Mouse (Mus musculus): Measurements from ENCODE around the gene Masp1. TPM values are rescaled to one million over a fixed set of nuclear protein-coding genes. Genes with fewer than 3 reads are reported as not detected.

Masp1 gene
- total RNA-seq, 1 experiment = 2.8 TPM

DNA sequence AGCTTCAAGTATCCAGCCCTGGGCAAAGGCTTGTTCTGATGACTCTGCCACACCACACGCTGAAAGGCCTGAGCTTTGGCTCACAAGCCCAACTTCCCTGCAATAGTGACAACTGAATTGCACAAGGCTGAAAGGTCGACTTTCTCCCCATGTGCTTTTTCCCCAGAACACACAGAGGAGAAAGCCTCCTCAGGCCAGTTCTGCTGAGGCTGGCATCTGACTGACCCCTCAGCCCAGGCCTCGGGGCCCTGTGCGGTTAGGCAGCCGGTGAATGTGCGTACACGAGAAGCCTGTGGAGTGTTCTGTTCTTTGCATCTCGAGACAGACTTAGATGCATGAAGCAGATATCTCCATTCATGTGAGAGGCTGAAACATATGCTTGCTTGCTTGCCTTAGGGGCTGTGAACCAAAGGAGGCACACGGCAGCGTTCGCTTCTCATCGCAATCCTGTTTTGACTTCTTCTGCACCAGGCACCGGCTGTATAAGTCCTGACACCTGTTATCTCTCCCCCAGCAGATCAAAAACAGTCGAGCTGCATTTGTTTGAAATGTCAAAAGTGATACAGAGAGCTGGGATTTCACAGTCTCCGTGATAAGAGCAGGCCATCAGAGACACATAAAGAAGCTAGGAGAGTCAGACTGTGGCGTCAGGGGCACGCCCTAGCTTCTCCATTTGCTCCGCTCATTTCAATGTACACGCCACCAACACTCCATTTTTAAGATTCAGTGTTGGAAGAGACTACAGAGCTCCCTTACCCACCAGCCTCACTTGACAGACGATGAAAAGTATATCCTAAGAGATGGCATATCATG, 2.7 kb downstream of the Masp1 start:
- Histone ChIP-seq H3K9me3 (ENCODE audit: control insufficient read depth, insufficient read depth, low read depth, low read length) (no peaks in the 10 kb centered on the region), H3K4me3 (ENCODE audit: insufficient read depth in 1 of 2, low read depth in 1 of 2, low read length in 2 of 2, poor library complexity in 1 of 2, severe bottlenecking in 1 of 2) (no peak overlapping the region), H3K27ac (ENCODE audit: insufficient read depth, low read depth, low read length, poor library complexity, severe bottlenecking) (no peak overlapping the region), H3K9ac (ENCODE audit: insufficient read depth, low read depth, low read length, poor library complexity, severe bottlenecking) (no peak overlapping the region), H3K36me3 (ENCODE audit: control insufficient read depth, insufficient read depth, low read length, poor library complexity, severe bottlenecking) (no peaks in the 10 kb centered on the region), H3K4me1 (ENCODE audit: control insufficient read depth in 2 of 2, insufficient read depth in 2 of 2, low read length in 2 of 2, poor library complexity in 1 of 2) (no peaks in the 10 kb centered on the region)
- no peak for TF ChIP-seq CHD2 (IDR thresholded peaks at IDR 0.05; ENCODE audit: low read depth, low read length)
- no peak for TF ChIP-seq HCFC1 (IDR thresholded peaks at IDR 0.05; ENCODE audit: borderline replicate concordance, insufficient read depth, low read length)
- no peak for TF ChIP-seq ZNF384 (IDR thresholded peaks at IDR 0.05; ENCODE audit: low read depth, low read length)
- TF ChIP-seq MAFK (IDR thresholded peaks at IDR 0.05; ENCODE audit: insufficient read depth, low read depth, low read length) = no peak
- TF ChIP-seq ZC3H11A (IDR thresholded peaks at IDR 0.05; ENCODE audit: borderline replicate concordance, low read depth, low read length) = no peak
- in situ Hi-C loops (cut with MboI; ENCODE audit: low sequenced_read_pairs in 2 of 2, unreplicated experiment in 2 of 2) = no loop called here
- no peak for DNase-seq (ENCODE audit: low read depth, low spot score)

DNA sequence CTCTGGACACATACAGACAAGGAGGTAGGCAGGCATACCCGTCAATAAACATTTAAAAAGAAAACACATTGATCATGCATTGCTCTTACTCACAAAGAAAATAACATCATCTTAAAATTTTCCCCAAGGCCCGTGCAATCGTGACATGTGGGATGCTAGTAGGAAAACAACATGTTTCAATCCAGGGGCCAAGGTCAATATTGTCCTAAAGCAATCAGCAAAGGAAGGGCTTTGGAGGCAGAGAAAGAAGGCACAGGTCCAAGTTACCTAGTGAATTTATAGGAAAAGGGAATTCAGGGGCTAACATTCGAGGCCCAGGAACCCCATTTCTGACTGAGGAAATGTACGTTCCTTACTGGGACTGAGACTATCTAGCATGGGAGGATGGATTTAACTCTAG, 3.4 kb downstream of the Masp1 start:
- Histone ChIP-seq H3K9ac (ENCODE audit: insufficient read depth, low read depth, low read length, poor library complexity, severe bottlenecking) (no peak overlapping the region), H3K4me1 (ENCODE audit: control insufficient read depth in 2 of 2, insufficient read depth in 2 of 2, low read length in 2 of 2, poor library complexity in 1 of 2) (no peaks in the 10 kb centered on the region), H3K9me3 (ENCODE audit: control insufficient read depth, insufficient read depth, low read depth, low read length) (no peaks in the 10 kb centered on the region), H3K36me3 (ENCODE audit: control insufficient read depth, insufficient read depth, low read length, poor library complexity, severe bottlenecking) (no peaks in the 10 kb centered on the region), H3K4me3 (ENCODE audit: insufficient read depth in 1 of 2, low read depth in 1 of 2, low read length in 2 of 2, poor library complexity in 1 of 2, severe bottlenecking in 1 of 2) (no peak overlapping the region), H3K27ac (ENCODE audit: insufficient read depth, low read depth, low read length, poor library complexity, severe bottlenecking) (no peak overlapping the region)
- in situ Hi-C loops (cut with MboI; ENCODE audit: low sequenced_read_pairs in 2 of 2, unreplicated experiment in 2 of 2) = no loop called here
- TF ChIP-seq MAFK (IDR thresholded peaks at IDR 0.05; ENCODE audit: insufficient read depth, low read depth, low read length) (no peak), ZC3H11A (IDR thresholded peaks at IDR 0.05; ENCODE audit: borderline replicate concordance, low read depth, low read length) (no peak), CHD2 (IDR thresholded peaks at IDR 0.05; ENCODE audit: low read depth, low read length) (no peak), HCFC1 (IDR thresholded peaks at IDR 0.05; ENCODE audit: borderline replicate concordance, insufficient read depth, low read length) (no peak), ZNF384 (IDR thresholded peaks at IDR 0.05; ENCODE audit: low read depth, low read length) (no peak)
- DNase-seq (ENCODE audit: low read depth, low spot score) = no peak

DNA sequence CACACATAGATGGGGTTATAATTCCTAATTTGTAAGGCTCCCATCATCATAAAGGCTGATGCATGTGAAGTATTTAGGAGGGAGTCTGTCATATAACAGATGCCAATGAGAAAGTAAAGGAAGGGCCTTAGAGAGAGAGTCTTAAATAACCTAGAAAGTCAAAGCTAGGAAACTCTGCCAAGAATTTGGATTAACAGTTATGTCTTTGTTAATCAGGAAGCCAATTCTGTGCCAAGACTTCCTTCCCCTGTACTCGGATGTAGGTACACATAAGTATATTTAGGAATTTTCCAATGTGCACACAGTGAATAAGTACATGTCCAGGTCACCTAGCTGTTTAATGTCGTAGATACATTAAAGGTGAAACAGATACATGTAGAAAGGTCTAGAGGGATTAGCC, 4.0 kb downstream of the Masp1 start:
- H3K9ac ChIP-seq (ENCODE audit: insufficient read depth, low read depth, low read length, poor library complexity, severe bottlenecking) = no peak overlapping the region
- DNase-seq (ENCODE audit: low read depth, low spot score) = no peak
- in situ Hi-C loops (cut with MboI; ENCODE audit: low sequenced_read_pairs in 2 of 2, unreplicated experiment in 2 of 2) = no loop called here
- H3K27ac ChIP-seq (ENCODE audit: insufficient read depth, low read depth, low read length, poor library complexity, severe bottlenecking) = no peak overlapping the region
- no peak overlapping the region for H3K4me3 ChIP-seq (ENCODE audit: insufficient read depth in 1 of 2, low read depth in 1 of 2, low read length in 2 of 2, poor library complexity in 1 of 2, severe bottlenecking in 1 of 2)
- no peak for TF ChIP-seq ZC3H11A (IDR thresholded peaks at IDR 0.05; ENCODE audit: borderline replicate concordance, low read depth, low read length)
- TF ChIP-seq HCFC1 (IDR thresholded peaks at IDR 0.05; ENCODE audit: borderline replicate concordance, insufficient read depth, low read length) = no peak
- no peak for TF ChIP-seq MAFK (IDR thresholded peaks at IDR 0.05; ENCODE audit: insufficient read depth, low read depth, low read length)
- TF ChIP-seq CHD2 (IDR thresholded peaks at IDR 0.05; ENCODE audit: low read depth, low read length) = no peak
- TF ChIP-seq ZNF384 (IDR thresholded peaks at IDR 0.05; ENCODE audit: low read depth, low read length) = no peak
- H3K4me1 ChIP-seq (ENCODE audit: control insufficient read depth in 2 of 2, insufficient read depth in 2 of 2, low read length in 2 of 2, poor library complexity in 1 of 2) = no peaks in the 10 kb centered on the region
- H3K36me3 ChIP-seq (ENCODE audit: control insufficient read depth, insufficient read depth, low read length, poor library complexity, severe bottlenecking) = no peaks in the 10 kb centered on the region
- H3K9me3 ChIP-seq (ENCODE audit: control insufficient read depth, insufficient read depth, low read depth, low read length) = no peaks in the 10 kb centered on the region

DNA sequence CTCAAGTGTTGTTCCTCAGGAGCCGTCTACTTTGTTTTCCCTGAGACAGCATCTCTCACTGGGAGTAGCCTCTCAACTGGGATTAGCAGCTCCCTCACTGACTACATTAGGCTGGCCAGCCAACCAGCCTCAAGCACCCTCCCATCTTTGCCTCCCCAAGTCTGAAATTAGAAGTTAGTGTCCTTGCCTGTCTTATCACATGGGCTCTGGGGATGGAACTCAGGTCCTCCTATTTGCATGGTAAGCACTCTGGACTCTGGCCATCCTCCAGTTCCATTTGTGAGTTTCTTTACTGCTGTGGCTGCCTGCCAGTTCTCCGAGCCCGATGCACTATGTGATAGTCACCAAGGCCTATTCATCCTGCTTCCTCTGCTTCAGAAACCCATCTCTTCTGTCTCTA, 4.8 kb downstream of the Masp1 start:
- Histone ChIP-seq H3K4me1 (ENCODE audit: control insufficient read depth in 2 of 2, insufficient read depth in 2 of 2, low read length in 2 of 2, poor library complexity in 1 of 2) (no peaks in the 10 kb centered on the region), H3K27ac (ENCODE audit: insufficient read depth, low read depth, low read length, poor library complexity, severe bottlenecking) (no peak overlapping the region), H3K4me3 (ENCODE audit: insufficient read depth in 1 of 2, low read depth in 1 of 2, low read length in 2 of 2, poor library complexity in 1 of 2, severe bottlenecking in 1 of 2) (no peak overlapping the region), H3K36me3 (ENCODE audit: control insufficient read depth, insufficient read depth, low read length, poor library complexity, severe bottlenecking) (no peaks in the 10 kb centered on the region), H3K9ac (ENCODE audit: insufficient read depth, low read depth, low read length, poor library complexity, severe bottlenecking) (no peak overlapping the region), H3K9me3 (ENCODE audit: control insufficient read depth, insufficient read depth, low read depth, low read length) (no peaks in the 10 kb centered on the region)
- in situ Hi-C loops (cut with MboI; ENCODE audit: low sequenced_read_pairs in 2 of 2, unreplicated experiment in 2 of 2) = no loop called here
- TF ChIP-seq HCFC1 (IDR thresholded peaks at IDR 0.05; ENCODE audit: borderline replicate concordance, insufficient read depth, low read length) = no peak
- TF ChIP-seq MAFK (IDR thresholded peaks at IDR 0.05; ENCODE audit: insufficient read depth, low read depth, low read length) = no peak
- TF ChIP-seq ZNF384 (IDR thresholded peaks at IDR 0.05; ENCODE audit: low read depth, low read length) = no peak
- no peak for TF ChIP-seq ZC3H11A (IDR thresholded peaks at IDR 0.05; ENCODE audit: borderline replicate concordance, low read depth, low read length)
- TF ChIP-seq CHD2 (IDR thresholded peaks at IDR 0.05; ENCODE audit: low read depth, low read length) = no peak
- DNase-seq (ENCODE audit: low read depth, low spot score) = no peak
